Mouse (Mus musculus) C2C12 (cell line): ENCODE data around the gene Ing1.

ENCODE experiments used
- CTCF ChIP-seq: IDR thresholded peaks from one replicate; pipeline ENCODE4 v1.5.1; 2011; ENCODE audit not compliant: control insufficient read depth, insufficient read depth, insufficient read length
- FOSL1 ChIP-seq: IDR thresholded peaks from one replicate; pipeline ENCODE4 v1.8.0; 2011; ENCODE audit warnings: mild to moderate bottlenecking, low read length; ENCODE audit not compliant: poor library complexity, insufficient read depth, severe bottlenecking
- MAX ChIP-seq: IDR thresholded peaks from one replicate; pipeline ENCODE4 v1.6.1; 2011; ENCODE audit warnings: mild to moderate bottlenecking, control low read depth
- MYOD1 ChIP-seq: IDR thresholded peaks from one replicate; pipeline ENCODE4 v1.6.1; 2011; ENCODE audit warnings: low read depth; ENCODE audit not compliant: control insufficient read depth, insufficient read length
- MYOG ChIP-seq: IDR thresholded peaks from one replicate; pipeline ENCODE4 v1.6.1; 2011; ENCODE audit not compliant: control insufficient read depth, insufficient read length; ENCODE audit errors: extremely low read depth
- USF1 ChIP-seq: IDR thresholded peaks from one replicate; pipeline ENCODE4 v1.6.1; 2011; ENCODE audit warnings: low read depth, mild to moderate bottlenecking, control low read depth, moderate library complexity

DNA sequence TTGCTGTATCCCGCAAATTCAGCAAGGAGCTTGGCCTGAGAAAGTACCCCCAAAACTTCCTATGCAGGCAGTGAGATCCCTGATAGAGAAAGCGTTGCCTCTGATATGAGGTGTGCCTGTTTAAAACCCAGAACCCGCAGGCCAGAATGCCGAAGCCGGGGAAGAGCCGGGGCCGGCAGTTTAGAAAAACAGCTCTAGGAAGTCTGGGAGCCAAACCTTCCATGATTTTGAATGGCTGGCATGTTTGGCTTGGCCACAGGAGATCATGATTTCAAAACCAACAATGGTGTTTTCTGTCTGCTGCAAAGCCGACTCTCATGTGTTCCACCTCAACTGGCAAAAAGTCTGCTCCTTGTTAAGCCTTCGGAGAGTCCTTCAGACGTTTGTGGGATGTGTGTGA lies 3.0 kb upstream of the Ing1 start:
- no peak for TF ChIP-seq CTCF
- no peak for TF ChIP-seq USF1
- no peak for TF ChIP-seq MAX
- no peak for TF ChIP-seq MYOD1
- no peak for TF ChIP-seq MYOG
- no peak for TF ChIP-seq FOSL1
